Mouse (Mus musculus) MEL (cell line): Measurements from ENCODE around the gene 4933428M09Rik. TPM values are rescaled to one million over a fixed set of nuclear protein-coding genes. Genes with fewer than 3 reads are reported as not detected.
A peak's percentile ranks its signal among the peaks of the same experiment; 100 is the strongest.

Experiments used
- DNase-seq: peaks from one replicate; pipeline ENCODE4 v3.0.0; 2011; ENCODE audit warnings: low read depth, low spot score
- H3K27ac ChIP-seq: 2 replicates; pipeline ENCODE4 v1.5.1; 2012; ENCODE audit warnings: low read depth, mild to moderate bottlenecking, control low read depth, low read length, moderate library complexity; ENCODE audit not compliant: control insufficient read depth
- H3K27me3 ChIP-seq, 2 experiments: fragments of 150-350 bp in 1 of 2; sonication (generic) in 1 of 2; 2 replicates each; pipeline ENCODE4 v1.6.1; 2012; ENCODE audit warnings: low read length in 2 of 2, mild to moderate bottlenecking in 2 of 2, improper control_type of control experiment in 1 of 2, moderate library complexity in 1 of 2; ENCODE audit not compliant: insufficient read depth in 2 of 2, control insufficient read depth in 1 of 2
- H3K36me3 ChIP-seq, 2 experiments: 2 replicates each; pipeline ENCODE4 v1.6.1; 2012 to 2014; ENCODE audit warnings: low read length in 2 of 2, improper control_type of control experiment in 1 of 2, inconsistent platforms in 1 of 2, mild to moderate bottlenecking in 1 of 2; ENCODE audit not compliant: insufficient read depth in 2 of 2, control insufficient read depth in 1 of 2
- H3K4me1 ChIP-seq, 2 experiments: fragments of 150-350 bp in 1 of 2; sonication (generic) in 1 of 2; 2 replicates each; pipeline ENCODE4 v1.6.1; 2012; ENCODE audit warnings: low read length in 2 of 2, improper control_type of control experiment in 1 of 2, mild to moderate bottlenecking in 1 of 2; ENCODE audit not compliant: insufficient read depth in 2 of 2, control insufficient read depth in 1 of 2
- H3K4me3 ChIP-seq, 2 experiments: fragments of 150-350 bp in 1 of 2; sonication (generic) in 1 of 2; 2 replicates each; pipeline ENCODE4 v1.5.1; 2012; ENCODE audit warnings: low read depth in 2 of 2, low read length in 2 of 2, mild to moderate bottlenecking in 2 of 2, moderate library complexity in 2 of 2, control low read depth in 1 of 2, improper control_type of control experiment in 1 of 2; ENCODE audit not compliant: control insufficient read depth in 1 of 2, insufficient read depth in 1 of 2
- H3K79me2 ChIP-seq: 2 replicates; pipeline ENCODE4 v1.6.1; 2012; ENCODE audit warnings: mild to moderate bottlenecking, low read length, moderate library complexity; ENCODE audit not compliant: control insufficient read depth, poor library complexity, insufficient read depth
- H3K9ac ChIP-seq: 2 replicates; pipeline ENCODE4 v1.6.1; 2012; ENCODE audit warnings: low read depth, mild to moderate bottlenecking, control low read depth, low read length, moderate library complexity; ENCODE audit not compliant: control insufficient read depth, poor library complexity, severe bottlenecking
- H3K9me3 ChIP-seq: fragments of 150-350 bp; sonication (generic); replicated peaks from 2 replicates; pipeline ENCODE4 v1.6.1; 2012; ENCODE audit warnings: mild to moderate bottlenecking, low read length, improper control_type of control experiment, moderate library complexity; ENCODE audit not compliant: insufficient read depth
- BHLHE40 ChIP-seq: IDR thresholded peaks from 2 replicates; pipeline ENCODE4 v1.6.1; 2012; ENCODE audit warnings: low read depth, mild to moderate bottlenecking, inconsistent platforms, low read length, improper control_type of control experiment, borderline replicate concordance
- E2F4 ChIP-seq: IDR thresholded peaks from 2 replicates; pipeline ENCODE4 v1.6.1; 2011; ENCODE audit warnings: low read depth, low read length, improper control_type of control experiment, borderline replicate concordance
- ELF1 ChIP-seq: IDR thresholded peaks from 2 replicates; pipeline ENCODE4 v1.6.1; 2014; ENCODE audit warnings: low read depth, mild to moderate bottlenecking, inconsistent platforms, low read length, improper control_type of control experiment, moderate library complexity
- GABPA ChIP-seq: IDR thresholded peaks from 2 replicates; pipeline ENCODE4 v1.6.1; 2012; ENCODE audit warnings: low read depth, mild to moderate bottlenecking, inconsistent platforms, low read length, improper control_type of control experiment, moderate library complexity
- GATA1 ChIP-seq: IDR thresholded peaks from 2 replicates; pipeline ENCODE4 v1.6.1; 2011; ENCODE audit warnings: low read depth, low read length, improper control_type of control experiment
- HCFC1 ChIP-seq: IDR thresholded peaks from 2 replicates; pipeline ENCODE4 v1.6.1; 2012; ENCODE audit warnings: low read depth, mild to moderate bottlenecking, inconsistent platforms, low read length, improper control_type of control experiment, moderate library complexity
- JUND ChIP-seq: IDR thresholded peaks from 2 replicates; pipeline ENCODE4 v1.6.1; 2011; ENCODE audit warnings: low read depth, mild to moderate bottlenecking, improper control_type of control experiment, low read length
- MAFK ChIP-seq: IDR thresholded peaks from 2 replicates; pipeline ENCODE4 v1.6.1; 2011; ENCODE audit warnings: low read depth, mild to moderate bottlenecking, low read length, improper control_type of control experiment, borderline replicate concordance
- MAX ChIP-seq: IDR thresholded peaks from 2 replicates; pipeline ENCODE4 v1.6.1; 2011; ENCODE audit warnings: low read length, improper control_type of control experiment
- MXI1 ChIP-seq: IDR thresholded peaks from 2 replicates; pipeline ENCODE4 v1.6.1; 2011; ENCODE audit warnings: mild to moderate bottlenecking, low read depth, low read length, improper control_type of control experiment
- MYB ChIP-seq: IDR thresholded peaks from 2 replicates; pipeline ENCODE4 v1.6.1; 2011; ENCODE audit warnings: mild to moderate bottlenecking, low read depth, low read length, improper control_type of control experiment
- NELFE ChIP-seq: IDR thresholded peaks from 2 replicates; pipeline ENCODE4 v1.6.1; 2011; ENCODE audit warnings: low read depth, low read length, improper control_type of control experiment
- NRF1 ChIP-seq: IDR thresholded peaks from 2 replicates; pipeline ENCODE4 v1.6.1; 2014; ENCODE audit warnings: low read depth, mild to moderate bottlenecking, inconsistent platforms, low read length, improper control_type of control experiment, moderate library complexity; ENCODE audit not compliant: poor library complexity, insufficient read depth, severe bottlenecking
- POLR2A ChIP-seq, 2 experiments: IDR thresholded peaks; 2 replicates each; pipeline ENCODE4 v1.6.1; 2011 to 2012; ENCODE audit warnings: low read length in 2 of 2, mild to moderate bottlenecking in 2 of 2, control low read depth in 1 of 2, improper control_type of control experiment in 1 of 2, low read depth in 1 of 2, moderate library complexity in 1 of 2; ENCODE audit not compliant: control insufficient read depth in 1 of 2, insufficient read depth in 1 of 2, poor library complexity in 1 of 2
- POLR2AphosphoS2 ChIP-seq: IDR thresholded peaks from 2 replicates; pipeline ENCODE4 v1.6.1; 2011; ENCODE audit warnings: low read length, improper control_type of control experiment
- RAD21 ChIP-seq: IDR thresholded peaks from 2 replicates; pipeline ENCODE4 v1.6.1; 2011; ENCODE audit warnings: mild to moderate bottlenecking, low read depth, low read length, improper control_type of control experiment
- RCOR1 ChIP-seq: IDR thresholded peaks from 2 replicates; pipeline ENCODE4 v1.6.1; 2012; ENCODE audit warnings: low read depth, mild to moderate bottlenecking, inconsistent platforms, low read length, improper control_type of control experiment
- SMC3 ChIP-seq: IDR thresholded peaks from 2 replicates; pipeline ENCODE4 v1.6.1; 2011; ENCODE audit warnings: low read depth, low read length, improper control_type of control experiment
- TBP ChIP-seq: IDR thresholded peaks from 2 replicates; pipeline ENCODE4 v1.8.0; 2011; ENCODE audit warnings: low read depth, low read length, improper control_type of control experiment
- TCF12 ChIP-seq: IDR thresholded peaks from 2 replicates; pipeline ENCODE4 v1.6.1; 2014; ENCODE audit warnings: low read depth, mild to moderate bottlenecking, inconsistent platforms, low read length, improper control_type of control experiment, moderate library complexity
- USF1 ChIP-seq: IDR thresholded peaks from 2 replicates; pipeline ENCODE4 v1.6.1; 2014; ENCODE audit warnings: low read depth, mild to moderate bottlenecking, inconsistent platforms, low read length, improper control_type of control experiment, moderate library complexity
- USF2 ChIP-seq, 2 experiments: IDR thresholded peaks; 2 replicates each; pipeline ENCODE4 v1.6.1; 2011 to 2012; ENCODE audit warnings: improper control_type of control experiment in 2 of 2, low read length in 2 of 2, borderline replicate concordance in 1 of 2, inconsistent platforms in 1 of 2, low read depth in 1 of 2, mild to moderate bottlenecking in 1 of 2; ENCODE audit not compliant: insufficient read depth in 1 of 2
- ZKSCAN1 ChIP-seq: IDR thresholded peaks from 2 replicates; pipeline ENCODE4 v1.6.1; 2012; ENCODE audit warnings: low read depth, mild to moderate bottlenecking, inconsistent platforms, low read length, improper control_type of control experiment, moderate library complexity
- ZMIZ1 ChIP-seq: IDR thresholded peaks from 2 replicates; pipeline ENCODE4 v1.6.1; 2012; ENCODE audit warnings: low read depth, mild to moderate bottlenecking, inconsistent platforms, low read length, improper control_type of control experiment, moderate library complexity
- polyA plus RNA-seq, 2 experiments: library from polyadenylated mRNA; stranded (reverse) in 1 of 2; unstranded in 1 of 2; fragments of >175 nt in 1 of 2; fragments of >200 nt in 1 of 2; gene quantifications; 2 replicates each; pipeline versions ENCODE4 v1.2.1 to v1.2.4; 2012; ENCODE audit warnings: low replicate concordance in 2 of 2, low read depth in 1 of 2; ENCODE audit not compliant: insufficient read length in 2 of 2, insufficient read depth in 1 of 2, missing spikeins in 1 of 2
- total RNA-seq: library from RNA; depleted of rRNA; stranded (reverse); fragments of 300-350 nt; gene quantifications from 2 replicates; pipeline ENCODE4 v1.2.3, GENCODE M21; 2012; rRNA removed

Gene 4933428M09Rik
- total RNA-seq (not detected in 2 replicates), polyA plus RNA-seq (under 1 TPM in 1 of 2 experiments, not detected in 1; 0.15 TPM)

GRCm38 (mm10) chrX:139178928-139179327 is at the start of gene 4933428M09Rik:
4933428M09Rik (plus strand) TSS chrX:139179228.
- H3K9me3 ChIP-seq, result no peaks in the 10 kb centered on the region

GRCm38 (mm10) chrX:139134031-139134430 is 45.0 kb upstream of the 4933428M09Rik start:
- Histone ChIP-seq H3K79me2 (no peaks in the 10 kb centered on the region), H3K9ac (no peak overlapping the region), H3K27me3 (no peaks in the 10 kb centered on the region; a peak in 1 of 4 replicates), H3K36me3 (no peaks in the 10 kb centered on the region), H3K4me1 (no peaks in the 10 kb centered on the region), H3K27ac (no peak overlapping the region), H3K4me3 (no peak overlapping the region), H3K9me3 (no peaks in the 10 kb centered on the region)
- TF ChIP-seq USF1 (no peak), MYB (no peak), ELF1 (no peak), MXI1 (no peak), RCOR1 (no peak), ZKSCAN1 (no peak), JUND (no peak), POLR2A (IDR thresholded peaks at IDR 0.05; ENCODE audit: control insufficient read depth in 1 of 2, insufficient read depth in 1 of 2, low read depth in 1 of 2, low read length in 2 of 2, poor library complexity in 1 of 2) (no peak), GABPA (no peak), ZMIZ1 (no peak), MAFK (no peak), SMC3 (no peak)
- DNase-seq, result no peak

More at GRCm38 (mm10) chrX:139178928-139179327, at the start of gene 4933428M09Rik:
- Histone ChIP-seq H3K9ac (no peak within 1 kb of the TSS), H3K4me3 (no peak within 1 kb of the TSS), H3K27me3 (no peaks in the 10 kb centered on the region), H3K4me1 (no peaks in the 10 kb centered on the region), H3K27ac (no peak within 1 kb of the TSS), H3K79me2 (no peaks in the 10 kb centered on the region), H3K36me3 (no peaks in the 10 kb centered on the region)
- DNase-seq, result peak; percentile 6
- TF ChIP-seq MYB (no peak), POLR2A (IDR thresholded peaks at IDR 0.05; ENCODE audit: control insufficient read depth in 1 of 2, insufficient read depth in 1 of 2, low read depth in 1 of 2, low read length in 2 of 2, poor library complexity in 1 of 2) (no peak), POLR2AphosphoS2 (no peak), NRF1 (no peak), TBP (no peak), NELFE (no peak), MAX (no peak), TCF12 (no peak), GABPA (no peak), ZKSCAN1 (no peak), USF2 (IDR thresholded peaks at IDR 0.05; ENCODE audit: borderline replicate concordance in 1 of 2, insufficient read depth in 1 of 2, low read depth in 1 of 2, low read length in 2 of 2) (no peak), GATA1 (no peak), HCFC1 (no peak), BHLHE40 (no peak), MXI1 (no peak), RAD21 (no peak), E2F4 (no peak)
